ENCODE assay signal across 18 mouse cellular contexts in the genomic region with DNA sequence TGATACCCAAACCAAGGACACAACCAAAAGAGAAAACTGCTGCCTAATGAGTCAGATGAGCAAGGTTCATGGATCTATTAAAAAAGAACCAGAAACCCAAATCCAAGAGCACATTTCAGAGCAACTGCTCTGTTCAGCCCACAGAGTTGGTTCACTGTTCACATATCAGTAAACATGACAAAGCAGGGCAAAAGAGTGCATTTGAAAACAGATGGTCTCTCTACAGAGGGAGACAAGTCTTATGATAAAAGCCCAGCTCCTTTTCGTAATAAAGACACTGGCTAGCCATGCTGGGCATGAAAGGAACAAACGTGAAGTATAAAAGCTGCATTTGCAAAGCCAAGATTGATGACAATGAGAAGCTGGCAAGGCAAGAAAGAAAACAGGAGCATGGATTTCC.
DNase-seq lines count a peak whose midpoint lies in the region; ATAC-seq lines count a peak whose summit lies in the region.
"Had no signal": no experiment of that assay in that cellular context is flagged by ENCODE, and none has a peak within 500 bp of the region (broad histone marks: within the 10 kb centered on the region; RNA-seq: fewer than 3 reads in every experiment).

No protein-coding gene starts in this region.

- DNase-seq in adrenal gland, adult 2 months = peak; percentile 64
- DNase-seq in adrenal gland, postnatal 4 days (ENCODE audit: low spot score in 2 of 2) = no peak
- DNase-seq in midbrain, embryonic 14.5 days = peak; percentile 7
- DNase-seq in adrenal gland, postnatal 14 days = peak; percentile 25
- no peak for DNase-seq in ovary, postnatal 14 days (ENCODE audit: low spot score)
- no peak for DNase-seq in frontal cortex, postnatal 25 days (ENCODE audit: low spot score in 2 of 2)
- DNase-seq: cerebellum, adult 2 months; forebrain, postnatal 0 days; gastrocnemius, postnatal 36 days; heart, adult 11 months; heart, postnatal 36 days; kidney, adult 11 months had no signal

- H3K27ac ChIP-seq in midbrain, embryonic 14.5 days (replicated peaks; ENCODE audit: low read depth, low read length) = no peak overlapping the region
- no peak overlapping the region for H3K27ac ChIP-seq in midbrain, embryonic 16.5 days (ENCODE audit: low read length)
- H3K27ac ChIP-seq: embryonic facial prominence, embryonic 10.5 days; heart, embryonic 13.5 days had no signal

- H3K4me1 ChIP-seq in midbrain, embryonic 14.5 days (ENCODE audit: control insufficient read depth, insufficient read depth, low read length) = no peaks in the 10 kb centered on the region
- no peaks in the 10 kb centered on the region for H3K4me1 ChIP-seq in midbrain, embryonic 16.5 days (ENCODE audit: control insufficient read depth, insufficient read depth, low read length)
- H3K4me1 ChIP-seq: embryonic facial prominence, embryonic 10.5 days; heart, embryonic 13.5 days had no signal

- no peaks in the 10 kb centered on the region for H3K27me3 ChIP-seq in midbrain, embryonic 14.5 days (ENCODE audit: control insufficient read depth, insufficient read depth, low read length)
- H3K27me3 ChIP-seq in midbrain, embryonic 16.5 days (ENCODE audit: control insufficient read depth, insufficient read depth, low read depth, low read length) = no peaks in the 10 kb centered on the region
- H3K27me3 ChIP-seq: heart, embryonic 13.5 days; Patski had no signal

- H3K4me2 ChIP-seq in midbrain, embryonic 14.5 days (ENCODE audit: low read length) = no peak overlapping the region
- no peak overlapping the region for H3K4me2 ChIP-seq in midbrain, embryonic 16.5 days (ENCODE audit: low read length)
- H3K4me2 ChIP-seq: heart, embryonic 13.5 days had no signal

- ATAC-seq in midbrain, embryonic 14.5 days (ENCODE audit: low FRiP score, low TSS enrichment) = no peak
- no peak for ATAC-seq in midbrain, embryonic 16.5 days
- ATAC-seq: activated CD4-positive, CD25-positive, alpha-beta regulatory T cell, adult 4 months; forebrain, postnatal 0 days; hindbrain, embryonic 16.5 days; Patski had no signal

- 25% methylated on average over 2 of the region's 2 CpGs for WGBS in midbrain, embryonic 14.5 days
- 21% methylated on average over 2 of the region's 2 CpGs for WGBS in midbrain, embryonic 16.5 days

- no peaks in the 10 kb centered on the region for H3K9me3 ChIP-seq in midbrain, embryonic 14.5 days (ENCODE audit: control insufficient read depth, low read length)
- no peaks in the 10 kb centered on the region for H3K9me3 ChIP-seq in midbrain, embryonic 16.5 days (replicated peaks; ENCODE audit: control insufficient read depth, low read length, poor library complexity, severe bottlenecking)
- H3K9me3 ChIP-seq: embryonic facial prominence, embryonic 10.5 days; heart, embryonic 13.5 days had no signal

- no peaks in the 10 kb centered on the region for H3K36me3 ChIP-seq in midbrain, embryonic 14.5 days (ENCODE audit: control insufficient read depth, insufficient read depth, low read length)
- no peaks in the 10 kb centered on the region for H3K36me3 ChIP-seq in midbrain, embryonic 16.5 days (ENCODE audit: control insufficient read depth, insufficient read depth, low read length)
- H3K36me3 ChIP-seq: embryonic facial prominence, embryonic 10.5 days; heart, embryonic 13.5 days had no signal

- H3K4me3 ChIP-seq in midbrain, embryonic 14.5 days (replicated peaks; ENCODE audit: low read depth, low read length) = no peak overlapping the region
- H3K4me3 ChIP-seq in midbrain, embryonic 16.5 days (ENCODE audit: low read depth, low read length) = no peak overlapping the region
- H3K4me3 ChIP-seq: embryonic facial prominence, embryonic 10.5 days; heart, embryonic 13.5 days had no signal

- no peak overlapping the region for H3K9ac ChIP-seq in midbrain, embryonic 14.5 days (replicated peaks; ENCODE audit: low read length)
- H3K9ac ChIP-seq in midbrain, embryonic 16.5 days (ENCODE audit: low read depth, low read length) = no peak overlapping the region
- H3K9ac ChIP-seq: forebrain, postnatal 0 days; heart, embryonic 13.5 days had no signal

Comparison
In these comparisons a context has a peak if more than half of its experiments do, and no peak if none do; other contexts are left out.
1. DNase-seq: peak in adrenal gland, adult 2 months (single experiment), midbrain, embryonic 14.5 days (single experiment) and adrenal gland, postnatal 14 days (single experiment); none in adrenal gland, postnatal 4 days (0 of 2), ovary, postnatal 14 days (single experiment) and frontal cortex, postnatal 25 days (0 of 2).